Mouse (Mus musculus) thymus, adult 2 months (tissue): ENCODE measurements around the gene Kras.

ENCODE experiments used
- CTCF ChIP-seq: fragments of 200-500 bp; IDR thresholded peaks from 2 replicates; pipeline ENCODE4 v1.5.1; 2012; ENCODE audit warnings: mild to moderate bottlenecking, control low read depth, low read length, moderate library complexity, borderline replicate concordance; ENCODE audit not compliant: control insufficient read depth, poor library complexity, insufficient read depth; ENCODE audit errors: extremely low read depth
- POLR2A ChIP-seq: fragments of 200-500 bp; IDR thresholded peaks from 2 replicates; pipeline ENCODE4 v1.6.1; 2012; ENCODE audit warnings: mild to moderate bottlenecking, low read length, control low read depth, moderate library complexity; ENCODE audit not compliant: control insufficient read depth, poor library complexity, insufficient read depth; ENCODE audit errors: extremely low read depth

DNA sequence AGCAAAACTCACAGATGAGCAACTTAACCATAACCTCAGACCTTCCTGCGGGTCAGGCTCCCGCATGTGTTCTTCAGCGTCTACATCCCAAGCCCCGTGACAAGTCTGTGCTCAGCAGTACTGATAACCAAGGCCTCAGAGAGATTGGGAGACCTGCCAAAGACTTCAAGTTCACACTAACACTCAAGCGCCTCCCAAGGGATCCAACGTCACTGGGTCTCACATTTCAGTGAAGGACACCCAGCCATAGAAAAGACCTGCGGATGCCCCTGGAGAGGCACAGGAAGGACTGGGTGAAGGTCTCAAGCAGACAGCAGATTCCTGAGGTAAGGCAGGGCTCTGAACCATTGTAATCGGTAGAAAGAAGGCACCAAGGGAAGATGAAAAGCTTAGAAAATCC, 68.0 kb downstream of the Kras start:
- TF ChIP-seq POLR2A (no peak), CTCF (no peak)
